Mouse (Mus musculus) left cerebral cortex, postnatal 10 days (tissue): ENCODE results near the gene Fbxo11. TPM values are rescaled to one million over a fixed set of nuclear protein-coding genes. Genes with fewer than 3 reads are reported as not detected.
A peak's percentile ranks its signal among the peaks of the same experiment; 100 is the strongest.

Source experiments
- DNase-seq, 2 experiments: peaks; one replicate each; pipeline ENCODE4 v3.0.0; 2021 to 2022; ENCODE audit warnings: low spot score in 2 of 2, mixed read lengths in 1 of 2; ENCODE audit errors: extremely low spot score in 1 of 2
- intact Hi-C: fragments of 180-260 bp; cut with DNase I; formaldehyde crosslinking; loops from one replicate; pipeline ENCODE4 v1.15.1; 2025
- total RNA-seq, 2 experiments: library from RNA; stranded (reverse); gene quantifications; 2 replicates each; pipeline ENCODE4 v1.2.3; 2021

Fbxo11 gene
- 100 to 1,000 TPM; 109 to 111 TPM for total RNA-seq

GRCm38 (mm10) chr17:88065031-88065800 is at the start of gene Fbxo11:
Gene Fbxo11 (minus strand): TSS chr17:88065291.
- intact Hi-C loops, result loop anchor here (5.0 kb wide), 1 partner anchor 38 kb away; no protein-coding TSS in a partner anchor
- DNase-seq, result peak; percentile 23 to 87

DNA sequence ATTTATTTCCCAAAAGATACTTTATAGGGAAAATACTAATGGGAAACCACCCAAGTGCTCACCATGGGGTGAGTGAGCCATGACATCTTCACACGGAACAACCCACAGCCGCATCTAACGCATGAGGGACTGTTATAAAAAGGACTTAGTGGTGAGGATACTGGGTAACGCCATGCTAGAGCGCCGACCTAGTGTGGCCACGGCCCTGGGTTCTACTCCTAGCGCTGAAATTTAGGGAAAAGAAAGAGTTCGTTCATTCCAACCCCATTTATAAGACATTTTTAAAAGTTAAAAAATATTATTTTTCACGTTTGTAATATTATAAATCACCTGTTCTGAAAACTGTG is 48.8 kb upstream of the Fbxo11 start:
- intact Hi-C loops, result no loop called here
- DNase-seq, result no peak

DNA sequence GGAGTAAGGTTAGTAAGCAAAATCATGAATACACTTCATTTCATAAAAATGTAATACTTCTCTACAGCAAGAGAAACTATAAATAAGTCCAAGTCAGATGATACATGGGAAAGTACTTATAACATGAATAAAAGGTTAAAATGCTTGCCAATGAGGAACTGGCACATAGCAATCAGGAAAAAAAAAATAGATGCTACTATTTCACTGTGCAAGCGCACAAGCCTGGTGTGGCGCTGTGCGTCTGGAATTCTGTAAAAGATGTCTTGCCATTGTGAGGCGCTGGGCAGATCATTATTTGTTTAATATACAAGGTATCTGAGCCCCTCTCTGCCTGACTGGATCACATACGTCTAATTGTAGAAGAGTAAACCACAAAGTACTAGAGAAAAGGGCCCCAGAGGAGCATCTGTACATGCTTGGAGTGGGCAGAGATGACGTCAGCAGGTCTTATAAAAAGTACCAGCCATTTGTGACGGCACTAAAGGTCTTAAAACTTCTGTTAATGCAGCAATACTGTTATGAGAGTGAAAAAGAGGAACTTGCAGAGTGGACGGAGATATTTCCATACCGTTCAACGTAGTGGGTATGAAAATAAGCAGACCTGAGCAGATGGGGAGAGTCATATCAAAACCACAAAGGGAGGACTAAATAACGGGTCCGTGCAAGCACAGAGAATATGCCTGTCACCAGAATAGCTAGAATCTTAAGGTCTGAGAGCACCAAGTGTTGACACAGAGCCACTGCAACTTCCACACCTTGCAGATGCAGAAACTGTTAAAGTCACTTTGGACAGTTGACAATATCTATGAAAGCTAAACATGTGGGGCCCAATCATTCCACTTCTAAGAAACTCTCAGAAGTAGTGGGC is 48.2 kb upstream of the Fbxo11 start:
- no peak for DNase-seq
- intact Hi-C loops, result no loop called here

DNA sequence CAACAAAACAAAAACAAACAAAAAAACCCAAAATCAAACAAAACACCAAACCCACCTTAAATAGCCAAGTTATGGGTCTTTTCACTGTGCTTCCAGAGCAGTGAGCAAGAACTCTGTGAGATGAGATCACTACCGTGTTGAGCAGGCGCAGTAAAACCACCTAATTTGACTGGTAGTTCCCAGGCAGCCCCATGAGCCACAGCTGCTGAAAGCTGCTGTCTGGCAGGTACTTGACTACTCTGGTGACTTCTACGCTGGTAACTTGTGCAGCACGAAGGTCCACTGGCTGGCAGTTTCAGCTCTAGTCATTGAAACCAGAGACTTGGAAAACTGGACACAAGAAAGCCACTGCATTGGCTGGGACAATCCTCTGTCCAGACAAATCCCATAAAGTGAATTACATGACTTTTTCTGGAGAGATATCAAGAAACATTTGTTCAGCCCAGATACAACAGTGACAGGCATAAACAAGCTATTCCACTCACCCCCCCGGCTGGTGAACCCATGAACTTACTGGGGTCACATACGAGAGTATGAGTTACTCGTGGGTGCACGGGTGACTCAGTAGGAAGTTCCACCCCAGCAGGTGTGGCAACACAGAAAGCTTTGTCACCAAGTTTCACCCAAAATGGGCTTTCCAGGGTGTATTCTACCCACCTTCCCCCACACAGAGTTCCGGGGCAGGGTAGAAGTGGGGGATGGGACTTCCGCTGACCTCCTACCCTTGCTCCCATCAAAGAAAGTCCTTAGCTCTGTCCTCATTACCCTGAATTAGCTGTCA is 47.0 kb upstream of the Fbxo11 start:
- intact Hi-C loops, result no loop called here
- DNase-seq, result no peak

- no peak for DNase-seq
- intact Hi-C loops, result no loop called here
These were observed 46.1 kb upstream of the Fbxo11 start for GRCm38 (mm10) chr17:88111081-88111796.

DNA sequence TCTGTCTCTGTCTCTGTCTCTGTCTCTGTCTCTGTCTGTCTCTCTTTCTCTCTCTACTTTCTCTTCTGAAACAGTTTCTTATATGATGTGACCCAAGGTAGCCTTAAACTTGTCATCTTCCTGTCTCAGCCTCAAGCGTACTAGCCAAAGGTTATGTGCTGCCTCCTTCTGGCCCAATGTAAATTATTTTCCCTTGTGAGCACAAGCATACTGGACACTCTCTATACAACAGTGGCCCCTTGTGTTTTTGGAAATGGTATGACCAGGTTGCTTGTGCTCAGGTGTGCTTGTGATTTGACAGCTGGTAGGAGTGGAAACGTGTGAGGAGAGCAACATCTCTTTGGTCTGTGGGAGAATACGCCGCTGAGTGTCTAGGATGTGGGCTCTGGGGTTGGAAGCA is 42.6 kb upstream of the Fbxo11 start:
- intact Hi-C loops, result no loop called here
- no peak for DNase-seq

DNA sequence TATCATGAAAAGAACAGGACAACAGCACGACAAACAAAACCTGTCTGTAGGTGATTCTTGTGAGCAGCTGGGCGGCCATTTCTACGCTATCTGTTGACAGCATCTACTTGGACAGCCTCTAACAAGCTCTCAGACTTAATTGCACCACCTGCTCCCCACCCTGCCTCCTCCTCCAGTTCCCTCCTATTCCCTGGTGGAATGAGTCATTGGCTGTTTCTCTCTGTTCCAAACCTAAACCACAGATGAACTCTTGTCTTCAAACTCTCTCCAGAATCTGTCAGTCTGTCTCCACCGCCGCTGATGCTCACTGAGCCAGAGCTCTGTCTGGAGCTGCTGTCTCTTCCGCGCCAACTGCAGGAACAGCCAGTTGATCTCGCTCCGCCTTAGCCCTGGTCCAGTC is 41.3 kb upstream of the Fbxo11 start:
- intact Hi-C loops, result no loop called here
- no peak for DNase-seq

- intact Hi-C loops, result no loop called here
- no peak for DNase-seq
These were observed 37.5 kb upstream of the Fbxo11 start for GRCm38 (mm10) chr17:88102597-88102996.

DNA sequence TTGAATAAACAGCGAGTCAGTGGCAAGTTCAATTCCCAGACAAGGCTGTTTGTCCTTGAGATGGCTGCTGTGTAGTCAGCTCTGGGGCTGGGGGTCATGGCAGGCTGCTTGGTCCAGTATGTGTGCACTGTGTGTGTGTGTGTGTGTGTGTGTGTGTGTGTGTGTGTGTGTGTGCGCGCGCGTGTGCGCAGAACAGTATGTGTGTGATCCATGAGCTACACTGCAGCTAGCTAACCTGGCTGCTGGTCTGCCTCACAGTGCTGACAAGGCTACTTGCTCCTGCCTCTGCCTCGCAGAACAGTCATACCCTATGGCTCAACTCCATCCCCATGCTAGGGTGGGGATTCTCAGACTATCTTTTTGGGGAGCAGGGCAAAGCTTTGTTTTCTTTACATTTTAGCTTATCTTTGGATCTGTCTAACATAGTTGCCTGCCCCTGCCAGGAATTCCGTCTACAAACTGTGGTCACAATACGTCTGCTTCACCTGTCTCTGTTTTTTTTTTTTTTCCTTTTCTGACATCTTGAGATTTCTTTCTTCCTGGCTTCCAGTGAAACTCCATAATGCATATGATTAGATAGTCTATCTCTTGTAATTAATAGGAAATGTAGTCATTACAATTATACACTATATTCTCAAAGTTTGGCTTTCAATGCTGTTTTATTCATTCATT is 33.2 kb upstream of the Fbxo11 start:
- no peak for DNase-seq
- intact Hi-C loops, result no loop called here

DNA sequence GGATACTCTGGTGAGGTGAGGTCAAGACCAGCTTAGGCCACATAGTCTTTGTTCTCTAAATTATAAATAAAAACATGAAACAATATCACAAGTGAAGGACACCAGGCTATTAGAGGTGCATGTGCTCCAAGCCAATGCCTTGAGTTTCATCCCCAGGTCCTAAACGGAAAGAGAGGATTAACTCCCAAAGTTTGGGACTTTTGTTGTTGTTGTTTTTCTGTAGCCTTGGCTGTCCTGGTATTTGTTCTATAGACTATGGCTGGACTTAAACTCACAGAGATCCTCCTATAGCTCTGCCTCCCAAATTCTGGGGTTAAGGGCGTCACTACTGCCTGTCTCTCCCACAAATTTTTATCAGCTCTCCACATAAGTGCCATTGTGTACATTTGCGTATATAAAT is 32.5 kb upstream of the Fbxo11 start:
- no peak for DNase-seq
- intact Hi-C loops, result no loop called here

GRCm38 (mm10) chr17:88096809-88097399 is 31.8 kb upstream of the Fbxo11 start:
- DNase-seq, result no peak
- intact Hi-C loops, result no loop called here

GRCm38 (mm10) chr17:88095517-88096198 is 30.6 kb upstream of the Fbxo11 start:
- intact Hi-C loops, result no loop called here
- DNase-seq, result no peak

- DNase-seq, result no peak
These were observed 29.2 kb upstream of the Fbxo11 start for GRCm38 (mm10) chr17:88094327-88094726.

DNA sequence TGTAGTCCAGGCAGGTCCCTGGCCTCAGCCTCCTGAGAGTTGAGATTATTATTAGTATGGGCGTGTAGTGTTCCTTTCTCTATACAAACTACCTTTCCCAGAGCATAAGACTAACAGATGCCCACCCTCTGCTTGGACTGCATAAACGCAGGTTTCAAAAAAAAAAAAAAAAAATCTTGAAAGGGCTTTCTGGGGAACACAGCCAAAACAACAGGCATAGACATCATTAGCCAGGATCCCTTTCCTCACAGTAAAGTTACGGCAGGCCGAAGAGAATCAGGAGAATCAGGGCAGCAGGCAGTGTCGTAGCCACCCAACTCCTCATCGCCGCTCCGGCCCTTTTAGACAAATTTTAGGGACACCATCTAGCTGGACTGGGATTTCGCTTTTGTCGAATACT is 28.7 kb upstream of the Fbxo11 start:
- DNase-seq, result no peak
- intact Hi-C loops, result no loop called here

More at GRCm38 (mm10) chr17:88094327-88094726, 29.2 kb upstream of the Fbxo11 start:
- intact Hi-C loops, result no loop called here

DNA sequence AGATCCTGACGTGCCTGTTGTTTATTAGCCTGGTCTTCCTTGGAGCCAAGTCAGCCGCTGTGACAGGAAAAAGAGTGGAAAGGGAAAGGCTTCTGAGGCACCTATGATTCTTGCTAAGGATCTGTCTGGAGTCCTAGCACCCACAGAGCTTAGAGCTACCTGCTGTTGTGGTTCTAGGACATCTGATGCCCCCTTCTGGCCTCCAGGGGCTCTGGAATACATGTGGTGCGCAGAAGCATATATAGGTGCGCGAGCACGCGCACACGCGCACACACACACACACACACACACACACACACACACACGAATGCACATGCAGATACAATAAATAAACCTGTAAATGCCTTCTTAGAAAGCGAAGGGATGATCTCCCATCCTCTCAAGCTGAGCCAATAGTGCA is 20.9 kb upstream of the Fbxo11 start:
- intact Hi-C loops, result no loop called here
- DNase-seq, result no peak

- intact Hi-C loops, result no loop called here
- DNase-seq, result no peak
These were observed 16.4 kb upstream of the Fbxo11 start for GRCm38 (mm10) chr17:88081446-88081845.

- intact Hi-C loops, result no loop called here
- no peak for DNase-seq
These were observed 14.7 kb upstream of the Fbxo11 start for GRCm38 (mm10) chr17:88079771-88080170.
